Mouse (Mus musculus): ENCODE data around the gene Frat1.

Gene Frat1

DNA sequence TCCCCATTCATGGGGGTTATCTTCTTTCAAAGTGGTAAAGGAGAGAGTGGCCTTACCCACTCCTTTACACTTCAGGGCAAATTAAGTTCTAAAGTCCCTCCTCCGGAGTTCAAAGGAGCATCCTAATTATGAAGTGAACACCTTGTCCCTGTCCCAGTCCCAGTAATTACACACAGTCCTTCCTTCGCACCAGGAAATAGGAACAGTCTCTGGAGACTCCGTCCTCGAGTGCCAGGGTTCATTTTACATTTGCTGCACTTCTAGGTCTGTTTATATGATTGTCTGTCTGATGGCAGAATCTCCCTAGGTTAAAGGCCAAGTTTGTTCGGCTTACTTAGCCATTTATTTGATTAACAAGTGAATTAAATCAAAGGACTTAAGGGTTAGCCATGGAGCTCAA, 13.4 kb upstream of the Frat1 start:
- DNase-seq (ENCODE audit: low read depth, low spot score), result no peak

DNA sequence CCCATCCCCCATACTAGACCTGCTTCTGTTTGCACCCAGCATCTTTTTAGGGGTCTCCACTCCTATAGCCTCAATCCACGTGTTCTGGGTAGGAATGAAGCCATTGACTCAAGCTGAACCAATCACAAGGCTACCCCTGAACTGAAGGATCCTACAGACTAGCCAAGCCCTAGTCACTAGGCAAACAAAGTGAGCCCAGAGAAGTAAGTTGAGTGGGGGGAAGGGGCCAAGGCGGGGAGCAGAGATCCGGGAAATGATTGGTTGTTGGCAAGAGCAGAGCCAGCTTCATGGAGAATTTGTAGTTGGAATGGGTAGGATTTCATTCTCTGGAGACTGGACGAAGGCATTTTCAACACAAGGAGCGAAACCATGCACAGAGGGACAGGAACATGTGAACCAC, 12.9 kb upstream of the Frat1 start:
- DNase-seq (ENCODE audit: low read depth, low spot score), result no peak

DNA sequence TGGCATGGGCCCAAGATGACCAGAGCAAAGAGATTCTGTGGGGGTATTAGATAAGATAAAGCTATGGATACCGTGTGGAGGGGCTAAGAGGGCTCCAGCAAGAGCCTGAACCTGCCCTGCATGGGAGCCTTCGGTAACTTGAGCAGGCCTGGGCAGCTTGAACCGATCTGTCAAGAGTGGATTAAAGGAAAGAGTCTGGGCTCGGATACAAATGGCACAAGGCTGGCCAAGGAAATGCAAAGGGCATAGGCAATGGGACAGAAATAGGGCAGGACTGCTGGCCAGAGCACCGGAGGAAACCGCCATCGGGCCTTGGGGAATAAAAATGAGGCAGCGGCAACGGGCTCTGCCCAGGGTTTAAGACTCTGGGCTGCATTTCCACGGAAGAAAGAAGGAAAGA, 12.4 kb upstream of the Frat1 start:
- no peak for DNase-seq (ENCODE audit: low read depth, low spot score)

DNA sequence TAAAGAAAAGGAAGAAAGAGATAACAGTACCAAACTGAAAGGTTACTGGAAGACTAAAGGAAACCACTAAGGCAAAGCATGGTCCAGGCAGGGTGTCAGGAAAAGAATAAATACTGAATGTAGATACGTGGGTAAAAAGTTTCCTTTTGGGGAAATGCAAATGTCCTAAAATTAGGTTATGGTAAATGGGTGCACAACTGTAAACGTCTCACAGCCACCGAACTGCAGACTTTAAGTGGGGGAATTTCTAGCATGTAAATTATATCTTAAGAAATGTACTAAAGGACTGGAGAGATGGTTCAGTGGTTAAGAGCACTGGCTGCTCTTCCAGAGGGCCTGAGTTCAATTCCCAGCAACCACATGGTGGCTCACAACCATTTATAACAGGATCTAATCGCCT, 11.0 kb upstream of the Frat1 start:
- DNase-seq (ENCODE audit: low read depth, low spot score), result no peak

DNA sequence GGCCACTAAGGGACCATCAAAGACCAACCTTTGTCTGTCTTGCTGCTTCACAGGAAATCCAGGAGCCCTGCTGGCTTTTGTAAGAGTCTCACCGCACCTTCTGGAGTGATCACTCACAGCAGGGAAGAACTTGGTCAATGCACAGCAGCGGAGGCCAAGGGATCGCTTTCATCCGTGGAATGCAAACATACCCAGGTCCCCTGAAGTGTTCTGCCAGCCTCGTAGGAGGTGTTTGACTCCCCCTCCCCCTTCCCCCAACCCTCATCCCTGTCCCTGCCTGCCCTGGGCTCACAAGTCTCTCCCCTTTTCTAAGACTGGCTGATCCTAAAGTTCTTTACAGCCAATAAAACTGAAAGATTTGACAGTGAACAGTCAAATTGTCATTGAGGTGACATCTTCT, 8.3 kb upstream of the Frat1 start:
- DNase-seq (ENCODE audit: low read depth, low spot score), result peak; percentile 86

DNA sequence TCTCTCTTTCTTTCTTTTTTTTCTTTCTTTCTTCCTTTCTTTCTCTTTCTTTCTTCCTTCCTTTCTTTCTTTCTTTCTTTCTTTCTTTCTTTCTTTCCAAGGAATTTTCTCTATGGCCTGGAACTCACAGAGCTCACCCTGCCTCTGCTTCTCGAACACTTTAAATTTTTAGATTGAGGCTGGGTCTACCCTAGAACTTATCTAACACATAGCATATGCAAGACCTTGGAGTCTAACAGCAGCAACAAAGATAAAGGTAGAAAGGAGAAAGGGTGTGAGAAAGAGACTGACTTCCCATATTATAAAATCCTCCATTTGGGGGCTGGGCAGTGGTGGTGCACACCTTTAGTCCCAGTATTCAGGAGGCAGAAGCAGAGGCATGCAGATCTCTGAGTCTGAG, 7.2 kb upstream of the Frat1 start:
- no peak for DNase-seq (ENCODE audit: low read depth, low spot score)

DNA sequence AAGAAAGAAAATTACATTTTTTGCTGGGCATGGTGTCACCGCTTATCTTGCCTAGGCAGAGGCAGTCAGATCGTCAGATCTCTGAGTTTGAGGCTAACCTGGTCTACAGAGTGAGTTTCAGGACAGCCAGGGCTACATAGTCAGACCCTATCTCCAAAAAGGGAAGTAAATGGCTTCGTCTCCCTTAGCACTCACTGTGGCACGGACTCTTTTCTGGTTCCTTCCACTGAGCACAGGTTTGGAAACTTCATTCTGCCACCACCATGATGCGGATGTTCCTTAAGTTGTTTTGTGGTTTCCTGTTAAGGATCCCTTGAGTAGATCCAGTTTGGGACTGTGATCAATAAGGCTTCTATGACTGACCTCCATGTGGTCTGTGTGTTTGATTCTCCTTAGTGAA, 4.8 kb upstream of the Frat1 start:
- DNase-seq (ENCODE audit: low read depth, low spot score), result no peak

DNA sequence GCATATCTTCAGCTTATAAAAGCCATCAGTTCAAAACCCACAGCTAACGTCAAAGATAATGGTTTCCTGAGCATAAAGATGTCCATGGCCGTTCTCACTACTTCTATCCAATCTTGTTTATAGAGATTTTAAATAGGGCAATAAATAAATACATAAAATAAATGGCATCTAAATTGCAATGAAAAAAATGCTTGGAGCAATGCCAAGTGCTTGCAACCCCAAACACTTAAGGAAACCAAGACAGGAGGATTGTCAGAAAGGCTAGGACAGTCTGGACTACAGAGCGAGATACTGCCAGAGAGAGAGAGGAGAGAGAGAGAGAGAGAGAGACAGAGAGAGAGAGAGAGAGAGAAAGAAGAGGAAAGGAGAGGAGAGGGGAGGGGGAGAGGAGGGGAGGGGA, 3.2 kb upstream of the Frat1 start:
- DNase-seq (ENCODE audit: low read depth, low spot score), result no peak

DNA sequence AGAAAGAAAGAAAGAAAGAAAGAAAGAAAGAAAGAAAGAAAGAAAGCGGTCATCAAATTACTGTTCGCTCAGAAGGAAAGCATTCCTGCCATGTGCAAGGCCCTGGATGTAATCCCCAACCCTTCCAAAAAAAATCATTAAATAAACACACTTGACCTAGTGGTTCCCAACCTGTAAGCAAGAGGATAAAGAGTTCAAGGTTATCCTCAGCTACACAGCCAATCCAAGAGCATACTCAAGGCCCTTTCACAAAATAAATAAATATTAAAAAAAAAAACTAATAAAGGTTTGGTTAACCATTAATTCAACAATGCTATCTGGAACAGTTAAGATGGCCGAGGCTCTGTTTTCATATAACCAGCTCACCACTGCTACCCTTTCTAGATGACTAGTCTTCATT, 829 bp upstream of the Frat1 start:
- no peak for DNase-seq (ENCODE audit: low read depth, low spot score)

DNA sequence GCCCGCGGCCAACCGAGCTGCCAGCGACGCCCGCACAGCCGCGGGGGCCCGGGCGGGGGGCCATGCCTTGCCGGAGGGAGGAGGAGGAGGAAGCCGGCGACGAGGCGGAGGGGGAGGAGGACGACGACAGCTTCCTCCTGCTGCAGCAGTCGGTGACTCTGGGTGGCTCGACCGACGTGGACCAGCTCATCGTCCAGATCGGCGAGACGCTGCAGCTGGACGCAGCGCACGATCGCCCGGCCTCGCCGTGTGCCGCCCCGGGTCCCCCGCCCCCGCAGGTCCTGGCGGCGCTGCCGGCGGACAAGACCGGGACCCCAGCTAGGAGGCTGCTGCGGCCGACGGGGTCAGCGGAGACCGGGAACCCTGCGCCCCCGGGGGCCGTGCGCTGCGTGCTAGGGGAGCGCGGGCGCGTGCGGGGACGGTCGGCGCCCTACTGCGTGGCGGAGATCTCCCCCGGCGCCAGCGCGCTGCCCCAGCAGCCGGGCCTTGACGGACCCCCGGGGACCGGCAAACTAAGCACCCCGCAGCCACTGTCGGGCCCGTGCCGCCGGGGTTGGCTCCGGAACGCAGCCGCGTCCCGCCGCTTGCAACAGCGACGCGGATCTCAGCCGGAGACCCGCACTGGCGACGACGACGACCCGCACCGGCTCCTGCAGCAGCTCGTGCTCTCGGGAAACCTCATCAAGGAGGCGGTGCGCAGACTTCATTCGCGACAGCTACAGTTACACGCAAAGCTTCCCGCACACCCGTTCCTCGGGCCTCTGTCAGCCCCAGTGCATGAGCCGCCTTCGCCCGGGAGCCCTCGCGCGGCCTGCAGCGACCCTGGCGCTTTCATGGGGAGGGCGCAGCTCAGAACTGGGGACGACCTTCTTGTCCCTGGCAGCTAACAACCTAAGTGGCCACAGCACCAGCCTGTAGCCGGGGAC, 599 bp downstream of the Frat1 start:
- peak; percentile 72 for DNase-seq (ENCODE audit: low read depth, low spot score)

DNA sequence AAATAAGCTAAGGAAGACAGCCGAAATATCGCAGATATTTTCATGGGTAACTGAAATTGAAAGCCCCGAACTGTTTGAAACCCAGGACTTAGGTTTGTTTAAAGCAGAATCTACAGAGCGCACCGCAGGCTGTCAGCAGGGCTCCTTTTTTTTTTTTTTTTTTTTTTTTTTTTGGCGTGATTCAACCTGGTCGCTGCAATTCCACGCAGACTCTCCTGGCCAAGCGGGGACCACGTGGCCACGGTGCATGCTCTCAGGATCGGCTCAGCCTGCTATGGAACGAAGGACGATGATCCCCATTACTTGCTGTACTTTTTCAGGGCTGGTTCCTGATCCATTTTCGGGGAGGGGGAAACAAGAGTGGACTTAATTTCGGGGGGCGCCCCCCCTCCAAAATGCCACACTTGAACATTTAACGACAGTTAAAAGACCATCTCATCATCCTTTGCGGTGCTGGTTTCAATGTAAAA, 1.4 kb downstream of the Frat1 start:
- peak; percentile 32 for DNase-seq (ENCODE audit: low read depth, low spot score)

DNA sequence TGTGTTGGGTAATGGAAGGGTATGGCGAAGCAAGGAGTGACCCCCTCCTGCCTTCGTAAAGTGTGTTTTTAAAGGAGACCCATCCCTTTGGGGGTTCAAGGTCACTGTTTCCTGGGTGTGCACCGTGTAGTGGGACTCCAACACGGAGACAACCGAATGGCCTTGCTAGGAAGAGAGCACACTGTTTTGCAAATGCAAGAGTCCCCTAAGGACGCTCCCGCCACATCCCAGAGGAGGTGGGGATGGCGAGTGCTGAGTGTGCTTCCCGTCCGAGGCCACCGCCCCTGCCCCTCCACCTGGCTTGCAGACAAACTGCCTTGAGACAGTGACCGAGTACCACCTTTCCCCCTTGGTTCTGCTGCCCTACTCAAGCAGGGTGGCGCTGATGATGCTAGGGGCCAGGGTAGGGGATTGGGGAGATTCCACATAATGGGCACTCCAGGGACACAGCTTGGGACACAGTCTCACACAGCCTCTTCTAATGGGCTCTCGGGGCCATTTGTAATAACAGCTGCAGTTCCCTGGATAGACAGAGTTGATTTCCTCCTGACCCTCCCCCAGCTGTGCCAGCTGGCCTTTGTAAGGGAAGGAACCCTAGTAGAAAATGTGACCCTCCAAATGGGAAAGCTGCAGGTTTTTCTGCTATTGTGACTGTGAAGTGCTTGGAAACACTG, 2.1 kb downstream of the Frat1 start:
- peak; percentile 57 for DNase-seq (ENCODE audit: low read depth, low spot score)

DNA sequence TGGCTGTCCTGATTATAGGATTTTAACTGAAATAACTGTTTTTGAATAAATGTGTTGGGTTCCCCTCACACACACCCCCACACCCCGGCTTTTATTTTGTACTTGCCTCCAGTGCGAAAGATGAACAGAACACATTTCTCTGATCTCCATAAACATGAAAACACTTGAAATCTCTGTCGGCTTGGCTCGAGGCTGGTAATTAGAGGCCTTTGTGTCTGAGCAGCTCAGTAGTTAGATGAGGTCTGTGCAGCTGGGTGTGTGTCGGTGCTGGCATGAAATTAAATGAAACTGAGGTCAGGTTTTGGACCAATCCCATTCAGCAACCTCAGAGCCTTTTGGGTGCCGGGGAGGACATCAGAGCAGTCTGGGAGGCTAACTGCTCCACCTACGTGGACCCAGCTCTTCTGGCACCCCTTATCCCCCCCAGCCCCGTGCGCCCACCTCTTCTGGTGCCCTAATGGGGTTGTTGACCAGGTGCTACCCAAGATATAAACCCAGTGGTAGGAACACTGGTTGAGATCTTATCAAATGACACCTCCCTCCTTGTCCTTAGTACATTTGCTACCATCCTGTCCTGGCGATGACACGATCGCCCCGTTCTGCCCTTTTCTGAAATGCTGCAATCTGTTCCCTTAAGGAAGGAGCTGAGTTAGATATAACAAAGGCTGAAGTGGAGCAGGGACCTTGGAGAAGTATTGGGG, 2.9 kb downstream of the Frat1 start:
- no peak for DNase-seq (ENCODE audit: low read depth, low spot score)

DNA sequence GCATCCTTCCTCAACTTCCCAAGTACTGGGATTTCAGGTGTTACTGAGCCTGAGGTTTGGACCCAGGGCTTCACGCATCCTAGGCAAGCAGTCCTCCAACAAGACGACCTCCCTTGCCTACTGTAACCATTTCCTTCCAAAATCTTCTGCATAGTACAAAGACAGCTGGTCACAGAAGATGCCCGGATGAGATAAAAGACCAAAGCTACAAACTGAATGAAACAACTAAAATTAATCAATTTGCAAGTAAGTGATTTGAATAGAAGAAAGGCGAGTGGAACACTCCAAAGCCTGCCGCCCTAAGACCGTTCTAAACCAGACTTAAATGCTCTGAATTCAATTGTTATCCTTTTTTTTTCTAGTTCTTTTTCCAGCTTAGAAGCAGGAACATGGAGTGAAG, 5.6 kb downstream of the Frat1 start:
- DNase-seq (ENCODE audit: low read depth, low spot score), result no peak

DNA sequence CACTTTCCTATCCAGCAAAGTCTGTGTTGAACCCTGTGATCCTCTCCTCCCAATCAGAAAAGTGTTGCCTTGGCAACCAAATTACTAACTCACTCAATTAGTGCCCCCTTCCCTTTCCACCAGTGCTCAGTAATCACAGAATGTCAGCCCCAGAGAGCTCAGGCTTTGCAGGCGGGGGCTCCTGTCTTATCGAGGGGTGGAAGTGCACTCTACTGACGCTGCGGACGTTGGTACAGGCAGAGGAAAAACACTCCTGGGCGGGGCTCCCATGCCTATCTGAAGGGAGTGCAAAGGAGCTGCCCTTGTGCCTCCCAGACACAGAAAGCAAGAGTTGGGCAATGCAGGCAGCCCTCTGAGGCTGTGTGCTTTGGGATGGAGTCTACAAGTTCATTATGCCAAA, 6.0 kb downstream of the Frat1 start:
- DNase-seq (ENCODE audit: low read depth, low spot score), result no peak

DNA sequence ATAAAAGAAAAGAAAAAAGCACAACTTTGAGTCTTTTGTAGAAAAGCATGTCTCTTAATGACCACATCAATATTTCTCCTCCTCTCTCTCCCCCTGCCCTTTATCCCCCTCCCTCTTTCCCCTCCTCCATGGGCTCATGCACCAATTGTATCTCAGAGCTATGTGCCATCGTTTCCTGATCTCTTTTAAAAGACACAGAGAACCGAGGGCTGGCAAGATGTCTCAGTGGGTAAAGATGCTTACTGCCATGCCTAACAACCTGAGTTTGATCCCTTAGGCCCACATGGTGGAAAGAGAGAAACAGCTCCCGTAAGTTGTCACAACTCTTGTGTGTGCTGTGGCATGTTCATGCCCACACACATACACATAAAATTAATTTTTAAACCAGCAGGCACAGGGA, 6.9 kb downstream of the Frat1 start:
- no peak for DNase-seq (ENCODE audit: low read depth, low spot score)

DNA sequence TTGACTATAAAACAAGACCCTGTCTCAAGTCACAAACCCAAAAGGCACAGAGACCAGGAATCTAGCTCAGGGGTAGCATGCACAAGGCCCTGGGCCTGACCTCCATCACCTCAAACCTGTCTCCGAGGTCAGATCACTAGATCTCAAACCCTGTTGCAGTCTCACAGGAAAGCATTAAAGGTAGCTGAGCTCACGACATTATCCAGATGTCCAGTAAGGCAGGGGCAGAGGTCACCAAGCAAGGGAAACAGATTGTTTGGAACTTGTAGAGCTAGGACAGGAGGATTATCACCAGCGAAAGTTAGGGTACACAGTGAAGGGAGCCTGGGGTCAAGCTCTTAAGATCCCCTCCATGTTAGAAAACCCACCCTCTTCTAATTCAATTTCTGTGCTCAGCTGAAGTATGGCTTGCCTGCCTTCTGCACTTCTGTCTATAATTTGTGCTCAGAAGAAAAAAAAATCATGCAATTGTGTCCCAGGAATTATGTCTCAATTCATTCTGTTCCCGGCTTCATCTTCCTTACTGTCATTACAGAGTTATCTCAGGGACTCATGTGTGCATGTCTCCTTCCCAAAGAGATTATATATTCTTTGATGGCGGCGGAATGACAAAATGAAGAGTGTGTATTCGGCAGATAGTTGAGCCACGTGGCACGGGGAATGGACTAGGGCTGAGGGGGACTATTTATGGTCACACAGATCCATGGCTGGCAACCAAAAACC, 7.6 kb downstream of the Frat1 start:
- DNase-seq (ENCODE audit: low read depth, low spot score), result no peak

DNA sequence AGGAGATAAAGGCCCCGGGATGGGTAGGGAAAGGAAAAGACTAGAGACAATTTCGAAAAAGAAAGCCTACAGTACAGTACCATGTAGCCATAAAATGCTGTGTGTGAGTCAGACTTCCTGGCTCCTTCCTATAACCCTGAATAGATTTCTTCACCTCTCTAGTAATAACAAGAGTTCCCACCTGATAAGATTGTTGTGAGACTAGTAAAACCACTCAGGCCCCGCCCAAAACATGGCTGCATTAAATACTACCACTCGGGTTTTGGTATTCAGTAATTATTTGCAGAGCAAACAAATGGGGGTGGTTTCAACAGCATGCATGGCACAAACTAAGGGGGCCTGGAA, 8.1 kb downstream of the Frat1 start:
- no peak for DNase-seq (ENCODE audit: low read depth, low spot score)

DNA sequence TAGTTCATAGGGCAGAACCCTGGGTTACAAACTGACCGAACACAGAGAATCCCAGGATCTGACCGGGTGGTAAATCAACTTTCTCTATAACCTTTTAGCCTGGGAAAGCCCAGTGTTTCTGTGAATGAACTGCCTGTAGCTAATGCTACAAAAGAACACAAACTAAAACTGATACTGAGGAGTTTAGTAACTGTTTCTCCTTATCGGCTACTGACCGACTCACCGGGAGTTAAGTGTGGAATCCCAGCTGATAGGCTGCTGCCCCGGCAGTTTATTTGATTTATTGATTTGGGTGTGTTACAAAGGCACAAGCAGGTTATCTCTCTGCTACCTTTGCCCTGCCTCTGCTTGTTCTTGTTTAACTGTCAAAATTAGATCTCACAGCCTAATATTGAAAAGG, 9.0 kb downstream of the Frat1 start:
- DNase-seq (ENCODE audit: low read depth, low spot score), result no peak

DNA sequence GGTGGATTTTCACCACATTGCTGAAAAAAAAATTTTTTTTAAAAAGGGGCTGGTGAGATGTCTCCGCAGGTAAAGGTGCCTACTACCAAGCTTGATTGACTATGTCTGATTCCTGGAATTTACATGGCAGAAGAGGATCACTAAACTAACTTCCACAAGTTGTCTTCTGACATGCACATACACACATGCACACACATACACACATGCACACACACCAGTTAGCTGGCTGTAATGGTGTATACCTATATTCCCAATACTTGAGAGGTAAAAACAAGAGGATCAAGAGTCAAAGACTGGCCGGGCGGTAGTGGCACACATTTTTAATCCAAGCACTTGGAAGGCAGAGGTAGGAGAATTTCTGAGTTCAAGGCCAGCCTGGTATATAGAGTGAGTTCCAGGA, 9.9 kb downstream of the Frat1 start:
- DNase-seq (ENCODE audit: low read depth, low spot score), result no peak

DNA sequence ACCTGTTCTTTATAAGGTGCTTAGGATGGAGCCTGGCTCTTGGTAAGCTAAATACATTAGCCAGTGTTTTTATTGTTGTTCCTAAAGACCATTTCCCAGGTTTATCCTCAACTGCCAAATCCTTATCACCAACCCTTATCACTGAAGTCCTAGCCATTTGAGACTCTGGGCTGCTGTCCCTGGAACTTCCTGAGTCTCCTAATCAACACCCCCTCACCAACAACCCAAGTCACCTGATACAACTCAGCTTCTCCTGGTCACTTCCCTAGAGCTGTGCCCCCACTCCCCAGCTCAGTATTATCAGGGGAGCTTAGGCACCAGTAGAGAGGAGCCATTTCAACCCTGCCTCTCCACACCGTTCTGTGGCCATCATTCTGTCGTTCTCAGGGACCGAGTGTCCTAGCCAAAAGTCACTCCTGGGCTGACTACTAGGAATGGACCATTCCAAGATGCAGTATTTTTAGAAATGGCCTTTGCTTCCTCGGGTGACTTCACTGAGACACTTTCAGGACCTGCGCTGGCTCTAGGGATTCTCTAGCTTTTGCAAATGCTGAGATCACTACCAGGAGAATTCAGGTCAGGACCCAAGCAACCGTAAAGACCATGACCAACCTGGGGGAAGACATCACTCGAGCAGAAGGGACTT, 11.5 kb downstream of the Frat1 start:
- DNase-seq (ENCODE audit: low read depth, low spot score), result no peak

Data from ZHBTc4 (cell line).